Mouse (Mus musculus): ENCODE data around the gene Klf1. TPM values are rescaled to one million over a fixed set of nuclear protein-coding genes. Genes with fewer than 3 reads are reported as not detected.

The Klf1 gene
- polyA plus RNA-seq, 1 experiment from 2014 or later = 0.56 TPM

- H3K4me3 ChIP-seq (ENCODE audit: low read depth, low read length) = no peak overlapping the region
- no peak for ATAC-seq
- no peaks in the 10 kb centered on the region for H3K27me3 ChIP-seq (replicated peaks; ENCODE audit: control insufficient read depth, insufficient read depth, low read length)
- whole genome bisulfite sequencing = 91% methylated on average over 1 of the region's 1 CpGs
- TF ChIP-seq CTCF (IDR thresholded peaks at IDR 0.05; ENCODE audit: low read depth) = no peak
- peaks cover 23% of the 10 kb centered on the region for H3K36me3 ChIP-seq (ENCODE audit: control insufficient read depth, insufficient read depth)
- 0 out of 2 replicates have a peak, but pooled peaks cover 3% of the 10 kb centered on the region for H3K4me1 ChIP-seq (replicated peaks; ENCODE audit: control insufficient read depth, insufficient read depth, low read length)
- no peak overlapping the region for H3K27ac ChIP-seq (ENCODE audit: low read depth, low read length)
- no peaks in the 10 kb centered on the region for H3K9me3 ChIP-seq (ENCODE audit: control insufficient read depth)
- no peak overlapping the region for H3K9ac ChIP-seq (ENCODE audit: low read depth, low read length)
- H3K4me2 ChIP-seq (replicated peaks; ENCODE audit: low read depth) = no peak overlapping the region
These were observed 12.6 kb upstream of the Klf1 start for GRCm38 (mm10) chr8:84889141-84889540.

DNA sequence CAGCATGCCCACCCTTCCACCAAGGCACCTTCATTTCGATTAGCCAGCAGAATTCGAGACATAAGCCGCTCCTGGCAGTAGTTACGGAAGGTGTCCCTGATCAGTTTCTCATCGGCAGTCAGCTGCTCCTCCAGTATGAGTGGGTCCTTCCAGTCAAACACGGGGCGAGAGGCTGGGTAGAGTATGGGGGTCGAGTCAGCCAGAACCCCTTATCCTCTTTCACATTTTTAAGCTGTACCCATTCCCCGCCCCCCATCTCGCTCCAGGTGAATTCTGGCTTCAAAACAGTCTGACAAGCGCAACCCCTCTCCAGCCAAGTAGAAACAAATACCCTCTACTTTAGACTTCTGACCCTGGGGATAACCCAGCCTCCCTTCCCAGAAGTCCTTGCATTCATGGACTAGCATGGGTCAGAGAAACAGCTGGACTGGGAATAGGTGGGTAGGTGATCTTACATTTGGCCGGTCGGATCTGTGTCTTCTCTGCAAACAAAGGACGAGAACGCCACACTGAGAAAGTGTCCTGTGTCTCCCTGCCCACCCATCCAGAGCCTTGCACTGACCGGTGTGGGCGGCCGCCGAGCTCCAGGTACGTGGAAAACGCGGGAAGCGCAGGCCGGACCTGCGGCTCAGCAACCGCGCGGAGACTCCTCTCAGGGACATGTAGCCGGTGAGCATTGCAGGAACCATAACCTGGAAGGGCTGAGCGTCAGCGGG lies 8.6 kb upstream of the Klf1 start:
- no peaks in the 10 kb centered on the region for H3K27me3 ChIP-seq (replicated peaks; ENCODE audit: control insufficient read depth, insufficient read depth, low read length)
- no peak for TF ChIP-seq CTCF (IDR thresholded peaks at IDR 0.05; ENCODE audit: low read depth)
- no peaks in the 10 kb centered on the region for H3K9me3 ChIP-seq (ENCODE audit: control insufficient read depth)
- no peak overlapping the region for H3K27ac ChIP-seq (ENCODE audit: low read depth, low read length)
- peak overlapping the region; percentile 53 for H3K4me3 ChIP-seq (ENCODE audit: low read depth, low read length)
- peak overlapping the region; percentile 90 for H3K4me2 ChIP-seq (replicated peaks; ENCODE audit: low read depth)
- 0 out of 2 replicates have a peak, but pooled peaks cover 3% of the 10 kb centered on the region for H3K4me1 ChIP-seq (replicated peaks; ENCODE audit: control insufficient read depth, insufficient read depth, low read length)
- H3K36me3 ChIP-seq (ENCODE audit: control insufficient read depth, insufficient read depth) = peaks cover 8% of the 10 kb centered on the region
- 11% methylated on average over 31 of the region's 31 CpGs for WGBS
- peak; percentile 37 for ATAC-seq
- H3K9ac ChIP-seq (ENCODE audit: low read depth, low read length) = peak overlapping the region; percentile 43

GRCm38 (mm10) chr8:84893709-84894134 lies 8.0 kb upstream of the Klf1 start, which contains the start of gene Gcdh:
TSS of gene Gcdh (minus strand) at chr8:84893921.
- Histone ChIP-seq H3K9ac (ENCODE audit: low read depth, low read length) (peak within 1 kb of the TSS; percentile 43), H3K27me3 (replicated peaks; ENCODE audit: control insufficient read depth, insufficient read depth, low read length) (no peaks in the 10 kb centered on the region), H3K36me3 (ENCODE audit: control insufficient read depth, insufficient read depth) (peaks cover 2% of the 10 kb centered on the region; the same call in 1 of the 2 replicates), H3K4me1 (replicated peaks; ENCODE audit: control insufficient read depth, insufficient read depth, low read length) (0 out of 2 replicates have a peak, but pooled peaks cover 3% of the 10 kb centered on the region), H3K27ac (ENCODE audit: low read depth, low read length) (no peak within 1 kb of the TSS), H3K4me3 (ENCODE audit: low read depth, low read length) (peak within 1 kb of the TSS; percentile 53), H3K9me3 (ENCODE audit: control insufficient read depth) (no peaks in the 10 kb centered on the region), H3K4me2 (replicated peaks; ENCODE audit: low read depth) (peak within 1 kb of the TSS; percentile 90)
- under 1% methylated on average over 11 of the region's 11 CpGs for WGBS
- ATAC-seq = peak; percentile 98
- no peak for TF ChIP-seq CTCF (IDR thresholded peaks at IDR 0.05; ENCODE audit: low read depth)

DNA sequence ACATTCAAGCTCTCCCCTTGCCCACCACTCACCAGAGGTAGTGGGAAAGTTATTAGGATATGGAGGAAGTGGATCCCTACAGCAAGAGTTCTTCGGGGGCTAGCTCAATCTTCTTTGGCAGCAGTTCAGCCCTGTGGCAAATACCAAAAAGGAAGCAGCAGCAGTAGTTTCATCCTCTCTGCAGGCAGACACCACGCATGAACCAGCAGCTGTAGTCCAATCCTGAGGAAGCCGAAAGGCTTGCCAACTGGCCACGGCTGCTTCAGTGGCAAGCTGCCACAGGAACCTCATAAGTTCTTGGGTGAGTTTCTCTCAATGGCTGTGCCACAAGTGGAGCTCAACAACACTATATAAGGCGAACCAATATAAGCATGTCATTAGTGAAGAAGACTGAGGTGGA lies 5.8 kb upstream of the Klf1 start:
- ATAC-seq = no peak
- no peaks in the 10 kb centered on the region for H3K9me3 ChIP-seq (ENCODE audit: control insufficient read depth)
- no peak overlapping the region for H3K27ac ChIP-seq (ENCODE audit: low read depth, low read length)
- WGBS = 94% methylated on average over 5 of the region's 5 CpGs
- H3K4me2 ChIP-seq (replicated peaks; ENCODE audit: low read depth) = no peak overlapping the region
- no peak overlapping the region for H3K9ac ChIP-seq (ENCODE audit: low read depth, low read length)
- no peaks in the 10 kb centered on the region for H3K27me3 ChIP-seq (replicated peaks; ENCODE audit: control insufficient read depth, insufficient read depth, low read length)
- peaks cover 2% of the 10 kb centered on the region; the same call in 1 of the 2 replicates for H3K36me3 ChIP-seq (ENCODE audit: control insufficient read depth, insufficient read depth)
- H3K4me3 ChIP-seq (ENCODE audit: low read depth, low read length) = no peak overlapping the region
- TF ChIP-seq CTCF (IDR thresholded peaks at IDR 0.05; ENCODE audit: low read depth) = no peak
- 0 out of 2 replicates have a peak, but pooled peaks cover 3% of the 10 kb centered on the region for H3K4me1 ChIP-seq (replicated peaks; ENCODE audit: control insufficient read depth, insufficient read depth, low read length)

- ATAC-seq = no peak
- no peak overlapping the region for H3K4me3 ChIP-seq (ENCODE audit: low read depth, low read length)
- no peak overlapping the region for H3K9ac ChIP-seq (ENCODE audit: low read depth, low read length)
- H3K36me3 ChIP-seq (ENCODE audit: control insufficient read depth, insufficient read depth) = no peaks in the 10 kb centered on the region
- H3K4me2 ChIP-seq (replicated peaks; ENCODE audit: low read depth) = no peak overlapping the region
- H3K9me3 ChIP-seq (ENCODE audit: control insufficient read depth) = no peaks in the 10 kb centered on the region
- no peaks in the 10 kb centered on the region for H3K27me3 ChIP-seq (replicated peaks; ENCODE audit: control insufficient read depth, insufficient read depth, low read length)
- no peak for TF ChIP-seq CTCF (IDR thresholded peaks at IDR 0.05; ENCODE audit: low read depth)
- no peaks in the 10 kb centered on the region for H3K4me1 ChIP-seq (replicated peaks; ENCODE audit: control insufficient read depth, insufficient read depth, low read length)
- 66% methylated on average over 4 of the region's 4 CpGs for WGBS
- H3K27ac ChIP-seq (ENCODE audit: low read depth, low read length) = no peak overlapping the region
These were observed 657 bp upstream of the Klf1 start for GRCm38 (mm10) chr8:84901071-84901470.

GRCm38 (mm10) chr8:84902367-84902919 lies 715 bp downstream of the Klf1 start:
- peak overlapping the region; percentile 71 for H3K9ac ChIP-seq (ENCODE audit: low read depth, low read length)
- no peaks in the 10 kb centered on the region for H3K27me3 ChIP-seq (replicated peaks; ENCODE audit: control insufficient read depth, insufficient read depth, low read length)
- H3K27ac ChIP-seq (ENCODE audit: low read depth, low read length) = peak overlapping the region; percentile 77
- no peaks in the 10 kb centered on the region for H3K36me3 ChIP-seq (ENCODE audit: control insufficient read depth, insufficient read depth)
- no peak for TF ChIP-seq CTCF (IDR thresholded peaks at IDR 0.05; ENCODE audit: low read depth)
- H3K9me3 ChIP-seq (ENCODE audit: control insufficient read depth) = no peaks in the 10 kb centered on the region
- WGBS = 4% methylated on average over 24 of the region's 24 CpGs
- H3K4me1 ChIP-seq (replicated peaks; ENCODE audit: control insufficient read depth, insufficient read depth, low read length) = no peaks in the 10 kb centered on the region
- peak overlapping the region; percentile 99 for H3K4me2 ChIP-seq (replicated peaks; ENCODE audit: low read depth)
- H3K4me3 ChIP-seq (ENCODE audit: low read depth, low read length) = peak overlapping the region; percentile 65
- ATAC-seq = no peak
